Mouse (Mus musculus): ENCODE data around the gene Myh10. TPM values are rescaled to one million over a fixed set of nuclear protein-coding genes. Genes with fewer than 3 reads are reported as not detected.

The Myh10 gene
- 100 to 1,000 TPM; 199 TPM for total RNA-seq (2021)
- long read RNA-seq, experiment 1, full-length matches to known transcripts = 25 of 69 reads
- long read RNA-seq, experiment 1, partial matches to known transcripts = 34 of 69 reads
- long read RNA-seq, experiment 1, other reads (novel, unspliced or antisense) = 10 of 69 reads
- long read RNA-seq, experiment 2, full-length matches to known transcripts = 25 of 58 reads
- long read RNA-seq, experiment 2, partial matches to known transcripts = 20 of 58 reads
- long read RNA-seq, experiment 2, other reads (novel, unspliced or antisense) = 13 of 58 reads

DNA sequence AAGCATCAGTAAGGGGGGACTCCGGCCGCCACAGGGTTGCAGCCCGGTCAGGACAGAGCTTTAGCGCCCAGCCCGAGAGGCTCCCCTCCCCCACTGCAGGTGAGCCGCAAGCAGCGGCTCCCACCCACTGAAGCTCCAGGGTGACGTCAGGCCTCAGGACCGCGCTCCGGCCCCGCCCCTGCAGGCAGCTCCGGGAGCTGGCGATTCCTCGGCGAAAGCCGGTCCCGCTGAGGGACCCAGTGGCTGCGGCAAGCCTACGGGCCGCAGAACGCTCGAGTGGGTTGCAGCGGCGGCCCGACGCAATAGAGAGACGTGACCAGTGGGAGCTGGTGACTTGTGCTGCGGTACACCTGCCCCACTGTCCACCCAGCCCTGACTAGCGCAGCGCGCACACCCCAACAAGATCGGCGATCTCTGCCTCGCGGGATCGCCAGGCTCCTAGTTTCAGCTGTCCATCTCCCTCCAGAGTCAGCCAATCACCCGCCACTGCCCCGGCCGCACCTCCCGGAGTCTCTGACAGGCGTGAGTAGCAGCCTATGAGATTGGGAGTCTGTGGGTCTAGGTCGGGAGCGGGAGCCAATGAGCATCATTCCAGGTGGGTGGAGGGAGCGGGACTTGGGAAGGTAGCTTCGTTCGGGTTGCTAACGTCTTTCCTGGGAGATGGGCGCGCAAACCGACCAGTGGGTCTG, at the start of gene Myh10:
Myh10 (plus strand) TSS at position 239 of the 689 bp plus-strand sequence.
- intact Hi-C loops (cut with DNase I) = loop anchor here (5.0 kb wide), 5 partner anchors 61 to 124 kb away; partner anchors contain the start of gene Ccdc42
- DNase-seq (ENCODE audit: low spot score in 2 of 2) = peak; percentile 100

DNA sequence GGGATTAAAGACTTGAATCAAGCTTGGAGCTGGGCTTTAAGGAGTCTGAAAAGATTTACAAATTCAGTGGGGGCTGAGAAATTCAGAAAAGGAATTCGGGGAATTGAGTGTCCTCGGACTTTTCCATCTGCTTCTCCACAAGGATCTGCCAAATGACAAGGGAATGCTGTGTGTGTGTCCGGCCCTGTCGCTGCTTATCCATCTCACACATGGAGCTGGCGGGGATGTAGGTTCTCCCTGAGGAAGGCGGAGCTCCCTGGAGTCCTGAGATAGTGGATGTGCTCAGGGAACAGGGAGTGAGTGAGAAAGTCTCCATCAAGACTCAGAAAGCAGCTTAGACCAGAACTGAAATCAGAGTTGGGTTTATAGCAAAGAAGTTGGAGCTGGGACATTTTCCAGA, 46.6 kb upstream of the Myh10 start:
- intact Hi-C loops (cut with DNase I) = no loop called here
- DNase-seq (ENCODE audit: low spot score in 2 of 2) = no peak

DNA sequence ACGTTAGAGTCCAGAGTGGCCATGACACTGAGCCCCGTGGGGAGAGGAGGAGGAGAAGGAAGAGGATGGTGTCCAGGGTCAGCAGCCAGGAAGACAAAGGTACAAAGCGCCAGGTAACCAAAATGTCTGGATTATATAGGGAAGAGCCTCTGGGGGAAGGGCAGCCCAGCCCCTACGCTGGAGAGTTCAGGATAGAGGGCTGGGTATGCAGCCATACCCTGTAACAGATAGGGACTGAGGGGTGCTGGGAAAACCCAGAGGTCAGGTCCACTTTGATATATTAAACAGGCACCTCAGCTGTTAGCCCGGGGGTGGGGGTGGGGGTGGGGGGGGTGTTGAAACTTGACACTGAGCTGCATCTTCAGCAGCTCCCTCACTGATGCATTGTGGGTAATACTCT, 43.6 kb upstream of the Myh10 start:
- no peak for DNase-seq (ENCODE audit: low spot score in 2 of 2)
- intact Hi-C loops (cut with DNase I) = no loop called here

DNA sequence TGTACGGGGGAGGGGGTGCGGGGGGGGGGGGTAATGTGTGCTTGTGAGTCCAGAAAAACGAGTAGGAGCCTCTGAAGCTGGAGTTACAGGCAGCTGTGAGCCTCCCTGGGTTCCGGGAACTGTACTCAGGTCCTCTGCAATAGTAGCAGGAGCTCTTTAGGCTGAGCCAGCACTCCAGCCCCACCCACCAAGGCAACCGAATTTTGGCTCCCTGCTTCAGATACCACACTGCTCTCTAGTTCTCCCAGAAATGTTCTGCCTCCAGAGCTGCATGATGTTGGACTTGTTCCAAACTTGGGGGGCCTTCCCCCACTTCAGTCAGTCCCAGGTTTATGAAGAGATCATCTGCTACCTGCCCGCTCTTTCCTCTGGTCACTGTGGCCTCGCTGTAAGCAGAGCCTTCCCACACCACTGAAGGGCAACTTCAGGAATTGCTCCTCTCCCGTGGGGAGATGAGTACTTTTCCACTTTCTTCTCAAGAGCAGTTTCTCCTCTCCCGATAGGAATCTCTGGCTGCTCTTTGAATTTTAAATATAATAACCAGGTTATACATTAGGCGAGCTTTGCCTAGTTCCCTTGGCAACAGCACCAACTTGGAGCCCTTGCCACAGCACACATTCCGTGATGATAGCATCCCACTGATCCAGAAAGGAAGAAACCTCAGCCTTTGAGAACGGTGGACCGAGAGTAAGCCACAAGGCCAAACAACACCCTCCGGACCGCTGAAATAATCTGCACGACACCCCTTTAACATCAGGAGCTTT, 42.8 kb upstream of the Myh10 start:
- intact Hi-C loops (cut with DNase I) = no loop called here
- peak in 1 of 2 experiments; percentile 38 for DNase-seq (ENCODE audit: low spot score in 2 of 2)

DNA sequence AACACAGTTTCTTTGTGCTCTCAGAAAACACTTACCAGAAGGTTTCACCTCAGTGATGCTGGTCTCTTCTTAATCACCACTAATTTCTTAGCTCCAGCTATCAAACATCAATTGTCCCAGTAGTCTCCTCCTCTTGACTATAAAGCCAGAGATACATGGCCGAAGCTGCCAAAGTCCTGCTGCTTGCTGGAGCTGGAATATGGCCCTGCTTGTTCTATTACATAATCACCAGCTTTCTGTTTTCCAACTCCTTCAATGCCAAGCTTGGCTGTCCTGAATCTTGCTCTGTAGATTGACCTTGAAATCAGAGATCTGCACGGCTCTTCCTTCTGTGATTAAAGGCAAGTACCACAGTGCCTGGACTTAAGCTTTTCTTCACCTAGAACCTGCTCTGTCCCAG, 39.8 kb upstream of the Myh10 start:
- intact Hi-C loops (cut with DNase I) = no loop called here
- DNase-seq (ENCODE audit: low spot score in 2 of 2) = no peak

DNA sequence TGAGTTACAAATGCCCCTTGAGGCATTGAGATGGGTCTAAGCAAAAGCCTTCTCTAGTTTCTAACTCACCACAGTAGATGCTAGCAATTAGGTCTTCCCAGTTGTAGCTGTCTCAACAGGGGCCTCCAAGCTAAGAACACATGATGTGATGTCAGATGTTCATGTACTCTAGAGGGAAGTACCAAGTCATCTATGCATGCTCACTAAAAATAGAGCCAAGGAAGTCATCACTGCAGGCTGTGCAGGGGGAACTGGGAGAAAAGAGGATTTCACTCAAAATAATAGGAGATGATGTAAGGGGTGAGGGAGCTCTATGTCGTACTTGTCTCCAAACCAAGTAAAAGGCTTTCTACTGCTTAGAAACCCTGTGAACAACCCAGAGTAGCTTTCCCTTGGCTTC, 35.8 kb upstream of the Myh10 start:
- intact Hi-C loops (cut with DNase I) = no loop called here
- DNase-seq (ENCODE audit: low spot score in 2 of 2) = peak in 1 of 2 experiments; percentile 43

DNA sequence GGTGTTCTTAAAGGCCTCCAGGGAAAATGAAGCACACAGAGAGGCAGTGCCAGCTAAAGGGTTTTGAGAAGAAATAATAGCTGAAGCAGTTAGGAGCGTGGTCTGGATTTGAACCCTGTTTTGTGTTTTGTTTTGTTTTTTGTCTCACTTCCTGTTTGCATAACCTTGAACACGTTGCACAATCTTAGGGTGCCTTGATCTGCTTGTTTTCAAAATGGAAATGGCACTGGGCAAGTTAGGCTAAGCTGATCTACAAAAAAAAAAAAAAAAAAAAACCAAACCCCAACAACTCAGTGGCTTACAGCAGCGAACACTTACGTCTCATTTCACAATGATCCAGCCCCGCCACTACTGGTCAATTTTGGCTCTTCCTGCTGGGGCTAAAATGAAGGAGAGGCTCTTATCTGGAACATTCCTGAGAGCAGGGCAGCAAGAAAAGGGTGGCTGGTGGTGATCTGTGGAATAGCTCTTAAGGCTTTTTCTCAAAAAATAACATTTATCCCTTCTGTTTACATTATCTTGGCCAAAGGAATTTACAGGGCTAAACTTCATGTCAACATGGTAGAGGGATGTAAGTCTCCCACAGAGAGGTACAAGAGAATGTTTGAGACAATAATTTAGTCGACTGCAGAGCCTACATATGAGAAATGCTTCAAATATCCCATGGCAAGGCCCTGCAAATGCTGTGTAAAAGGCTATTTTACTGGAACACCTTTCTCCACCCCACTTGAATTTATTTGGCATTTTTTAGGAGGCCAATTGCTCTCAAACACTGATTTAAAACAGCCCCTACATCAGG, 34.3 kb upstream of the Myh10 start:
- intact Hi-C loops (cut with DNase I) = no loop called here
- DNase-seq (ENCODE audit: low spot score in 2 of 2) = no peak

DNA sequence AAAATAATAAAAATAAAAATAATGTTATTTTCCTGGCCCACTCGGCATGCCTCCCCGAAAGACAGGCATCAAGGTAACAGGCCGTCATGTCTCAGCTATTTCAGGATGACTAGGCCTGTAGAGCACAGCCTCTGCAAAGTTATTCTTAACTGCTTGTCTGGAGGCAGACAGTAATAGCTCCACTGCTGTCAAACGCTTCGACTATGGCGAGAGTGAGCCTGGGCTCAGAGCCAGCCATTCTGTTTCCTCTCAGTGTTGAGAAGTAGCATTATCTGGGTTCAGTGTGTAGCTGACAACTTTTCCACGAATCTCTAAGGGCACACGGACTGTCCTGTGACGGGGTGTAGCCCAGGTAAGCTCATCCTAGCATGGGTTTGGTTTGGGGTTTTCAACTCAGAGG, 33.5 kb upstream of the Myh10 start:
- intact Hi-C loops (cut with DNase I) = no loop called here
- DNase-seq (ENCODE audit: low spot score in 2 of 2) = peak; percentile 93 to 95

DNA sequence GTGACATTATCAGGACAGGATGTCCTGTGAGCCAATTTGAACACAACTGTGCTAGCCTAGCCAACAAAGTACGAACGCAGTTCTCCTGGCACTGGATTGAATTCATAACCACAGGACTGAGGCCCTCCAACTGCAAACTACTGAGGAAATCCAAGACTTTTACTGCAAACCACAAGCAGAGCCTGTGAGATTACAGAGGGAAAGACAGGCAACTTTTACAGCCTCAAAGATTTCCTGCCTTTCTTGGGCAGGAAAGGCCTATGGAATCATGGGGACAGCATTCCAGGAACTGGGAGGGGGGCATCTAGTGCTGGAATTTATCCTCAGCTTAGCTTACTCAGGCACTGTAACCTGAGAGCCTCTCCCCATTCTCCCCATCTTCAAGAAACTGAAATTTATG, 26.0 kb upstream of the Myh10 start:
- intact Hi-C loops (cut with DNase I) = no loop called here
- DNase-seq (ENCODE audit: low spot score in 2 of 2) = no peak

DNA sequence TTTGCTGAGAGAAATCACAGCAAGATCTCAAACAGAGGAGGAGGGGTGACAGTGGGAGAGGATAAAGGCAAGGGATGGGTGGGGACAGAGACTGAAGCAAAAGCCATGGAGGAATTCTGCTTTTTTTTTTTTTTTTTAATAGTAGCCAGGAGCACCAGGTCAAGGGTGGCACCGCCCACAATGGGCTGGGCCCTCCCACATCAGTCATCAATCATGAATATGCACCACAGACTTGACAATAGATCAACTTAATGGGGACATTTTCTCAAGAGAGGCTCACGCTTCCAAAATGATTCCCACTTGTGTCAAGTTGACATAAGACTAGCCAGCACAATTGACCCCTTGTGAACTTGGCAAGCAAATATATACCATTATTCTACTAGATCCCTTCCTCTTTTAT, 25.1 kb upstream of the Myh10 start:
- intact Hi-C loops (cut with DNase I) = no loop called here
- no peak for DNase-seq (ENCODE audit: low spot score in 2 of 2)

DNA sequence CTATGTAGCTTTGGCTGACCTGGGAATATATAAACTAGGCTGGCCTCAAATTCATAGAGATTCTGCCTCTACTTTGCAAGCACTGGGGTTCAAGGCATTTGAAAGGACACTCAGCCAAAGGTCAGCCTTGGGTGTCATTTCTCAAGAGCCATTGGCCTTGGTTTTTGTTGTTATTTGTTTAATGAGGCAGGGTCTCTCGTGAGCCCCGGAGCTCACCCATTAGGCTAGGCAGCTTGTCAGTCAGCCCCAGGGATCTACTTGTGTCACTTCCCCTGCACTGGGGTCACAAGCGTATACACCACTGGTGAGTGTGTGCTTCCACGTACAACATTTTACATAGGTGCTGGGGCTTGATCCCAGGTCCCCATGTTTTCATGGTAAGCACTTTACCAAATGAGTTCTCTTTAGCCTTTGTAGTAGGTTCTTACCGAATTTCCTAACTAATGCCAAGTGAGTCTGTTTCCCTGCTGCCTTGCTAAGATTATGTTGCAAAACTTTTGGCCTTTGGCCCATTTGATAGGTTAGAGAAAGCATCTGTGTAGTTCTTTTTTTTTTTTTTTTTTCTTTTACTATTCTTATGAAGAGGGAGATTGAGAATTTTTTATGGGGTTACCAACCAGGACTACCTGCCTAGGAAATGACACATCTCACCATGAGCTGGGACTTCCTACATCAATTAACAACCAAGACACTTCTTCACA, 18.9 kb upstream of the Myh10 start:
- intact Hi-C loops (cut with DNase I) = no loop called here
- no peak for DNase-seq (ENCODE audit: low spot score in 2 of 2)

DNA sequence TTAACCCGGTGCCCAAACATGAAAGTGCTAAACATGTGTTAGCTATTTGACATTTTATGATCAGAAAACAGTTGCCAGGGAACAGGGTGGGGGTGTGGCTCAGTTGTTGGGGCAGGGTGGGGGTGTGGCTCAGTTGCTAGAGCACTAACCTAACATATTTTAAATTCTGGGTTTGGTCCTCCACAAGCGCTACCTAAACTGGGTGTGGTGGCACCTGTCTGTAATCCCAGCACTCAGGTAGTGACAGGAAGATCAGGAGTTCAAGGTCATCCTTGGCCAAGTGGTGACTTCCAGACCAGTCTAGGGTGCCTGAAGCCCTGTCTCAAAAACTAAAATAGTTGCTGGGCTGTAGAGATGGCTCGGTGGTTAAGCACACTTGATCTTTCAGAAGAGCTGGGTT, 17.3 kb upstream of the Myh10 start:
- DNase-seq (ENCODE audit: low spot score in 2 of 2) = no peak
- intact Hi-C loops (cut with DNase I) = no loop called here

DNA sequence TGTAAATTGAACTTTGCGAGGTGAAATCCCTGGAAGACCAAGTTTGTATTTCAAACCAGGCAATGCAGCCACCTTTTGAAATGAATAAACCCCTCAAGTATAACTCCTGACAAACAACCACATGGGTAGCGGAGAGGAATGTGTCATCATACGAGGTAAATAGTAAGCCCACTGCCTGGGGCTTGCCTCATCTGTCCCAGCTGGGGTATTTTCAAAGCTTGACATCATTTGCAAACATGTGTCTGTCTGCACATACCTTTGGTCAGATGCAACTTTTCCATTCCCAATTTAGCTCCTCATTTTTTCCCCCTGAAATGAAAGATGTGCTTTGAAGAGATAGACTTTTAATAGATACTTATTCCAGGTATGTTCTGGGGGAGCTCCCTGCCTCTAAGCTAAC, 16.7 kb upstream of the Myh10 start:
- no peak for DNase-seq (ENCODE audit: low spot score in 2 of 2)
- intact Hi-C loops (cut with DNase I) = no loop called here

DNA sequence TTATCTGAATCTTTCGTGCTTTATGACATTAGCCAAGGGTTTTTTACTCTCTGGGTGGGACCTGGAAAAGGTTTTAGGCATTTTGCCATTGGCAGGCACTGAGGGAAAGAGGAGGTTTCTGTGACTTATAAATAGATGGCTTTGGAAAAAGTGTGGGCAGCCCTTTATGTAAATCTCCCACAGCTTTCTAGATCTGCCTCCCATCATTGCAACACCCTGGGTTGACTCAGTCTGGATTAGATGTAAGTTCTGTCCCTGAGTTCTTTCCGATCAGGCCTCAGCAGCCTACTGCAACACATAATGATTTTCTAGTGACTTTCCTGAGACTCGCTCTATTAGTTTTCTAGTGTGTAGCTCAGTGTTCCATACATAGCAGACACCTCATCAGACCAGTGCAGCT, 16.1 kb upstream of the Myh10 start:
- intact Hi-C loops (cut with DNase I) = no loop called here
- peak in 1 of 2 experiments; percentile 48 for DNase-seq (ENCODE audit: low spot score in 2 of 2)

DNA sequence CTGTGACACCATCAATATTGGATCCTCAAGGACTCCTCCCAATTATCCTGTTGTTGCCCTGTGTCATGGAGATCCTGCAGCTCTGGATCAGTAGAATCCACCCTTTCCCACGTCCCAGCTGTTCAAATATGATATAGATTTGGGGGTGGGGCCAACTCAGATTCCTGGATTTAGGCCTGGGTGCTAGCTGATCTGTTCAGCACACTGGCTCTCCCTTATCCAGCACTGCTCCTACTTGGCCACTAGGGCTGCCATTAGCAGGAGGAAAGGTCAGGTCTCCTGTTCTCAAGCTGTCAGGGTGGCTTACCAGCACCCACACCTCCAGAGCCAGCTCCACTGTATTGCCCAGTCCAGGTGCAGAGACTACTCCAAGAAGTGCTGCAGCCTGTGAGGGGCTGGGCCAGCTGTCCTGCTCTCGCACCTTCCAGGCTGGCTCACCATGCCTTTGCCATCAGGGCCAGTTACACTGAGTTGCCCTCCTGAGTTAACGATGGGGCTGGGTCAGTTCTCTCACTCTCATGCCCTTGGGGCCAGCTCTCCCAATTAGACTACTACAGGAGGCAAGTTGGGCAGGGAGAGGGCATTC, 10.0 kb upstream of the Myh10 start:
- intact Hi-C loops (cut with DNase I) = no loop called here
- DNase-seq (ENCODE audit: low spot score in 2 of 2) = no peak

DNA sequence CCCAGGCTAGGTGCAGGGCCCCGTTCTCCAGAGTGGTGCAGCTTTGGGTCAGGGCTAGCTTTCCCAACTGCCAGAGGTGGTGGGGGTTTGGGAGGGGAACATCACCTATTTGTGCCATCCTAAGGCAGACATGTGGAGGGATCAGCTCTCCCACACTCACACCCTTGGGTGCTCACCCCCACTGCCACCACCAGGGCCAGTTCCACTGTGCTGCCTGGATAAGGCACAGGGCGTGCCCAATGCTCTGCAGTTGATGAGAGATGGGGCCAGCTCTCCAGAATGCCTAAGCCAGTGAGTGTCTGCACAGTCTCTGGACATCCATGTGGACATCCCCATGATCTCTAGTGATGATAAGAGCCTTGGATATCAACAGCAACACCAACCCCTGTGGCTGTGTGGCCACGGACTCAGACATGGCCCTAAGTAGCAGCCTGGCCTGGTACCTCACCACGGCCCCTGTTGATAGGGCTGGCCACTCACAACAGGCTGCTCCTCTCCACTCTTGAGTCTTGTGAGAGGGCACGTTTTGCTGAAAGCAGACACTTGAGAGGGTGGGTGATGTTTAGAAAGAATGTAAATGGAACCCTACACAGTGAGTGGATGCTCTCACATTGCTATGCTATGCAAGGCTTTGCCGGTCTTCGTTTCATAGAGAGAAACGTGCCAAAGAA, 9.1 kb upstream of the Myh10 start:
- intact Hi-C loops (cut with DNase I) = no loop called here
- DNase-seq (ENCODE audit: low spot score in 2 of 2) = no peak

DNA sequence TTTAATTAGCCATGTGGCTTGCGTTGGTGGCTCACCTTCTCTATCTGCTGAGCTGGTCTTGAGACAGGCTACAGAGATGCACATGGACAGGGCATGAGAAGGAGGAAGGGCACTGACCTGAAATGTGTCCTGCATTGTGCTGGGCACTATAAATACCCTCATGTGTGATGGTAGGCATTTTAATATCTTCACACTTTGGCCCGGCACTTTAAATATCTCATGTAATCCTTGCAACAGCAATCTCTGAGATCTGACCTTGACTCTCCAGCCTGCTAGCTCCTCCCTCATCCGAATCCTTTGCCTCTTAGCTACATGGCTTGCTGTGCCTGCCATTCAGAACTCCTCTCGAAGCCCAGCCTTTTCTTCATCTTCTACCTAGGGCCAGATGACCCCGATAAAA, 5.4 kb upstream of the Myh10 start:
- intact Hi-C loops (cut with DNase I) = no loop called here
- DNase-seq (ENCODE audit: low spot score in 2 of 2) = no peak

DNA sequence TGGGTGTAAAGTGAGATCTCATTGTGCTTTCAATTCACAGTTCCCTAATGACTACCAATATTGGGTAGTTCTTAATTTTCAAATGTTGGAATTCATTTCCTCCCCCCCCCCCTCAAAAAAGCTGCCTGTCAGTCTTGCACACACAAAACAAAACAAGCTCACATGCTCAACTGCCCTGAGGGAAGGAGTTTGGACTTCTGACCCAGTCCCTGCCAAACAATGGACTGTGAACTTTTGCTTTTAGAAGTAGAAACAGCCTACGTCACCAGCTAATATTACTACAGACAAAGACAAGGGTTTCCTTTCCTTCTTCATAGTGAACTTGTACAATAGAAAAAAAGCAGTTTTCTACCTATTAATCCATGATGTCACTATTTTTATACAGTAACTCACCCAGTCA, 2.1 kb upstream of the Myh10 start:
- DNase-seq (ENCODE audit: low spot score in 2 of 2) = no peak
- intact Hi-C loops (cut with DNase I) = no loop called here
